Mouse (Mus musculus): ENCODE data around the gene Sod2.
"Not testable (repeated sequence)": the region's sequence is repeated elsewhere in the genome, so short reads cannot be mapped to it uniquely, and the experiment has no call there.

Sod2 gene

DNA sequence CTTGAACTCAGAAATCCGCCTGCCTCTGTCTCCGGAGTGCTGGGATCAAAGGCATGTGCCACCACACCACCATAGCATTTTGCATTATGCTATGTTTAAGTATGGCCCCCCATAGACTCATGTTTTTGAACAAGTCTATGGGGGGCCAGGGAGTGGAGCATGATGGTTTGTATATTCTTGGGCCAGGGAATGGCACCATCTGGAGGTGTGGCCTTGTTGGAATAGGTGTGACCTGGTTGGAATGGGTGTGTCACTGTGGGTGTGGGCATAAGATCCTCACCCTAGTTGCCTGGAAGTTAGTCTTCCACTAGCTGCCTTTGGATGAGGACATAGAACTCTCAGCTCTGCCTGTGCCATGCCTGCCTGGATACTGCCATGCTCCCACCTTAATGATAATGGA, at the start of gene Sod2:
TSS of gene Sod2 (plus strand) at position 301 of the 400 bp plus-strand sequence.
- DNase-seq, result not testable (repeated sequence)

DNA sequence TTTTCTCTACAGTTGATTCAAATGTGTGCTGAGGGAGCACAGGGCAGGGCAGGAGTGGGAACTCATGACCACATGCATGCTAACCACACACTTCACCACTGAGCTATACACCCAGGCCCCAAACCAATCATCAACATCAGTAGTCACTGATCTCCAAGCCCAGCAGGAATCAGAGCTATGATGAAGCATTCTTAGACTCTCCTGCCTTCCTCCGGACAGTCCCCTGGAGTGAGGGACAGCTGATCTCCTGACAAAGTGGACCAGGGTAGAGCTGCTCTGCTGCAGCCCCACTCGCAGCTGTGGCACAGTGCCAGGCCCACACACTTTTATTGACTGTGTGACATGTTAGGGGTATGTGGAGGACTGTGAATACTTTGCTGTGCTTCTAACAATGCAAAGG, 47.3 kb upstream of the Sod2 start:
- not testable (repeated sequence) for DNase-seq

DNA sequence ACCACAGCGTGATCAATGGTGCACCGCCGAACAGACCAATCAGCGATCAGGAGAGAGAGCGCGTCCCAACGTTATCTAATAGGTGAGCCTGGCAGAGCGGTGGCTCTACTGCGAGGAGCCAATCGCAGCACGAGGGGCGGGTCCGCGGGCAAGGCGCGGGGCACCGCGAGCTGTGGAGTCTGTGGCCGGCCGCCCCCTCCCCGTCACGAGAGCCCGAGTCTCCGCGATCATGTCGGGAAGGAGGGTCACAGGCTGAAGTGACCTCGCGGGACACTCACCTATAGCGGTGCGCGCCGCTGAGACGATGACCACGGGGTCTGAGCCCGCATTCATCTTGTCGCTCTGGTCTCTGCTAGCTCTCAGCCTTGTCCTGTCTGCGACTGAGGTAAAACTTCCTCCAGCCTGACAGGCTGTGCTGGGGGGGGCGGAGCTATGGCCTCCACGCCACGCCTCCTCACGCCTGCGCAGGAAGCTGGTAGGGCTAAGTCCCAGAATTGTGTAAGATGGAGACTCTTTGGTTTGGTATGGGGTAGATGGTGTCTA, 46.2 kb upstream of the Sod2 start, which contains the start of gene Acat2:
TSS of gene Acat2 (minus strand) at position 417 of the 543 bp plus-strand sequence.
- DNase-seq, result peak; percentile 96

GRCm38 (mm10) chr17:12963476-12963875, 43.2 kb upstream of the Sod2 start:
- DNase-seq, result no peak

- no peak for DNase-seq
Observed at GRCm38 (mm10) chr17:12967173-12967572, 39.5 kb upstream of the Sod2 start.

GRCm38 (mm10) chr17:12973851-12974250, 32.8 kb upstream of the Sod2 start:
- no peak for DNase-seq

DNA sequence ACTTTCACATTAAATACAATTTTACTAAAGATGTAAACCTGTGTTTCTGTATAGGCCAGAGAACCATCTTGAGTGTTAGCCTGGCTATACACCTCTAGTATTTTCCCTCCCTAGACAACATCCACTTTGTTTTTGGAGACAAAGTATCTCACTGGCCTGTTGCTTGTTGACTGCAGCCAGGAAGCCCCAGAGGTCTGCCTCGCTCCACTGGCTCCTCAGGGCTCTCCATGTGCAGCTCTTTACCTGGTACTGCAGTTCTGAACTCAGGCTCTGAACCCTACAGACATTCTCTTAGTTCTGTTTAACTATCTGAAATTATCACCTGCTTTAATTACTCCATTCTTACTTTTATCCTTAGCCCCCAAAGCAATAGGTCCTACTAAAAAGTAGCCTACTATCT, 28.1 kb upstream of the Sod2 start:
- no peak for DNase-seq

DNA sequence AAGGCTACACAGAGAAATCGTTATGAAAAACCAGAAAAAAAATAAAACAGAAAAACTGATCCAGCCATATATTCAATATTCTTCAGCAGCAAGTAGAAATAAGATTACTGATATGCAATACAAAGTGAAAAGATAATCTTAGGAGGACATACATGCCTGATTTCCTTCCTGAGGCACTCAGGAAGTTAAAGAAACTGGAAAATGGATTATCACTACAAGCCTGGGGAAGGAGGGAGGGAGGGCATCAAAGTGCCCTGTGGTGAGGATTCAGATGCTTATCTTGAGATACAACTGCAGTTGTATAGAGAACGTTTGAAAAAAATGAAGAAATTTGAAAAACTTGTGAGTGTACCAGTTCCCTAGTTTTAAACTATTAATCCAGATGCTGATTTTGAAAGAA, 22.7 kb upstream of the Sod2 start:
- DNase-seq, result no peak

- DNase-seq, result not testable (repeated sequence)
Observed at GRCm38 (mm10) chr17:12988096-12988495, 18.6 kb upstream of the Sod2 start.

- no peak for DNase-seq
Observed at GRCm38 (mm10) chr17:12990567-12991145, 16.0 kb upstream of the Sod2 start.

- no peak for DNase-seq
Observed at GRCm38 (mm10) chr17:12991194-12991634, 15.4 kb upstream of the Sod2 start.

DNA sequence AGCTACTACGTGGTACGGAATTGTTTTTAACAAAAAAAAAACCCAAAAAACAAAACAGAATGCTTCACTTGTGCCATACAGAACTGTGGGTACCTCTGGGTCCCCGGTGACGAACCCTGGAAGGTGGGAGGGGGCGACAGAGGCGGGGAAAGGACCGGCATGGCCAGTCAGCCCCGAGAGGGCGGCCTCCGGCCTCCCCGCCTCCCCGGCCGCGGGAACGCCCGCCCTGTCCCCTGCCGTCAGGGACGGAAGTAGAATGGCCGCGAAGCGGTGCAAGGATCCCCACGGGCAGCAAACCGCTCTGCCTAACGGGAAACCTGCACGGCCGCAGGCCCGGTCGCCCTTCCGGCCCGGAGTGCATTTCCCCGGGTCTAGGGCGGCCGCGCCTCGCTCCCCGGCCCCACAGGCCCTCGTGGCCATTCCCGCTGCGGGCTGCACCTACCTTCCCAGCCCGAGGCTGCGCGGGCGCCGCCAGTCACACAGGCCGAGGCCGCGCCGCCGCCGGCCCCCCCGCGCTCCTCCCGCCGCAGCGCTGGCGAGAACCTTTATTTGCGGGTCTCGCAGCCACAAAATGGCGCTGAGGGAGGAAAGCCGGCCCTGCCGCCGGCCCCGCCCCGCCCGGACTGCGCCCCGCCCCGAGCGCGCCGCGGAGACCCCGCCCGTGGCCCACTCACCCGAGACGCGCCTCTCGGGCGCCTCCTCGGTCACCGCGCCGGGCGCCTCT, 14.8 kb upstream of the Sod2 start:
- peak; percentile 88 for DNase-seq

- peak; percentile 93 for DNase-seq
Observed at GRCm38 (mm10) chr17:12992470-12992991, 14.1 kb upstream of the Sod2 start.

DNA sequence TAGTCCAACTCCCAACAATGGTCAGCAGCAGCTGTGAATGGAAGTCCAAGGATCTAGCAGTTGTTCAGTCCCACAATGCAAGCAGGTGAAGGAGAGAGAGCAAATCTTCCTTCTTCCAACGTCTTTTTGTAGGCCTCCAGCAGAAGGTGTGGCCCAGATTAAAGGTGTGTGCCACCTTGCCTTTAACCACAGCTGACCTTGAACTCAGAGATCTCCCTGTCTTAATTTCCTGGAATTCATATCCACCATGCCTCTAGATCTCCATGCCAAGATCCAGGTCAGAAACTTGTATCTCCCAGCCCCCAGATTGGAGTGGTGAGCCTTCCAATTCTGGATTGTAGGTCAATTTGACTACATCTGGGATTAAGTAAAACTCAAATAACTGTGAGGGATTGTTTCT, 12.6 kb upstream of the Sod2 start, which contains the start of gene Wtap:
TSS of gene Wtap (minus strand) at position 101 of the 400 bp plus-strand sequence.
- DNase-seq, result no peak

GRCm38 (mm10) chr17:12996345-12996744, 10.3 kb upstream of the Sod2 start:
- peak; percentile 52 for DNase-seq

- DNase-seq, result no peak
Observed at GRCm38 (mm10) chr17:12997890-12998289, 8.8 kb upstream of the Sod2 start.

DNA sequence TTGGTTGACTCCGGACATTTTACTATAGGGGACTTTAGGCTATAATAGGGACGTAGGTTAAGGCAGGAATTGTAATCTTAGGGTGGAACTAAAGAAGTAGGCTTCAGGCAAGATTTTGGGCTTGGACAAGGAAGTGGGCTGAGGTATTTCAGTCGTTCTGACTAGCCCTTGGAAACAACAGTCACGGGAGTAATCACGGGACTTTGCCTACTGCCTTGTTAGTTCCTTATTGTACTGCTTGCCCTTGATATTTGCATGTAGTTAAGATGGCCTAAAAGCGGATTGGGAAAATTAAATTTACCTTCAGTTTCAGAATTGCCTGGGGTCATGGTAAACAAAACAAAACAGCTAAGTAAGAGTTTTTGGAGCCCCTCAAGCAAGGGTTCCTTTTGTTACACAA, 7.6 kb upstream of the Sod2 start:
- DNase-seq, result no peak

DNA sequence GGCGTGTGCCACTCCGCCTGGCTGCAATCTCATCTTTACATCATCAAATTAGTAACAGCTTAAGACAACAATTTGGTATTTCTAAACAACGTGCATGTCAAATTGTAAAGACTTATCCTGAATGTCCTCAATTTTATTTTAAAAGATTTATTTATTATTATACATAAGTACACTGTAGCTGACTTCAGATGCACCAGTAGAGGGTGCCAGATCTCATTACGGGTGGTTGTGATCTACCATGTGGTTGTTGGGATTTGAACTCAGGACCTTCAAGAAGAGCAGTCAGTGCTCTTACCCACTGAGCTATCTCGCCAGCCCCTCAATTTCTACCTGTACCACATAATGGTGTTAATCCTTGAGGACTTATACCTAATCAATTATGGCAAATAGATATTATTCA, 4.4 kb upstream of the Sod2 start:
- not testable (repeated sequence) for DNase-seq

DNA sequence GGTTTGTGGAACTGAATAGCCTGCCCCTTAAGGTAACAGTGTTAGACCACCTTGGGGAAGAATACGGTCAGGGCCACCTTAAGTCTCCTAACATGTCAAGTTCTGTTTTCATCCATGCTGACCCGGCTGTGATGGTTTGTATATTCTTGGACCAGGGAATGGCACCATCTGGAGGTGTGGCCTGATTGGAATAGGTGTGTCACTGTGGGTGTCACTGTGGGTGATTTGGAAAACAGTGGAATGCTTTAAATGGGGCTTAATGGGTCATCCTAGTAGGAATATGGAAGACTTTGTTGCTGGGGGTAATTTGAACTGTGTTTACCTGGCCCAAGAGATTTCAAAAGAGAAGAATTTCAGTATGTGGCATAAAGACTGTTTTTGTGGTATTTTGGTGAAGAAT, 2.2 kb upstream of the Sod2 start:
- not testable (repeated sequence) for DNase-seq

DNA sequence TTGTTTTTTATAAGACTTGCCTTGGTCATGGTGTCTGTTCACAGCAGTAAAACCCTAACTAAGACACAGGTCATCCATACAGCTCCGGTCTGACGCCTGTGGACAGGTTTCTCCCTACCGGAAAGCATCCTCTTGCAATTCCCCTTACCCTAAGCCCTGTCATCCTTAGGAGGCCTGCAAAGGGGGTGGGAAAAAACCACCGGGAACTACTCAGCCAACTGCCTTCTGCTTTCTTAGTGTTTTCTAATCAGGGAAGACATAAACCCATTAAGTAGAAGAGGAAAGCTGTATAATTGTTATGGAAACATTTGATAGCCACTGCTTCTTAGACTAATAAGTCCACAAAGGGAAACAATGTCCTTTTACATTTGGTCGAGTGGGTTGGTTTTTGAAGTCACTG, 338 bp downstream of the Sod2 start:
- no peak for DNase-seq

- DNase-seq, result peak; percentile 99
Observed at GRCm38 (mm10) chr17:13007730-13008425, 1.2 kb downstream of the Sod2 start.

- no peak for DNase-seq
Observed at GRCm38 (mm10) chr17:13008528-13008927, 1.9 kb downstream of the Sod2 start.

DNA sequence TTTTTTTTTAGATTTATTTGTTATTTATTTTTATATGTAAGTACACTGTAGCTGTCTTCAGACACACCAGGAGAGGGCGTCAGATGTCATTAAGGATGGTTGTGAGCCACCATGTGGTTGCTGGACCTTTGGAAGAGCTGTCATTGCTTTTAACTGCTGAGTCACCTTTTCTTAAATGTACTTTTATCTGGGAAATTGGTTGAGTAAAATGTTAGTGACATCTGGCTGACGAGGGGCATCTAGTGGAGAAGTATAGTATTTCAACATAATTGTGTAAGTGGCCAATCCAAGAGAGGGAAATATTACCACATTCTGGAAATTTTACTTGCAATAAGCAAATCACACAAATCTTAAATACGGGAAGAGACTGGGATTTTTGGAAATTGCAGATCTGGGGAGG, 3.2 kb downstream of the Sod2 start:
- no peak for DNase-seq

All from right cerebral cortex, postnatal 25 days (tissue).